Mouse (Mus musculus): ENCODE measurements around the gene Hpse2. TPM values are rescaled to one million over a fixed set of nuclear protein-coding genes. Genes with fewer than 3 reads are reported as not detected.

Gene Hpse2
- polyA plus RNA-seq, 1 experiment from 2014 or later, result 0.96 TPM

- Histone ChIP-seq H3K9me3 (replicated peaks; ENCODE audit: control insufficient read depth, low read length) (no peaks in the 10 kb centered on the region), H3K4me2 (ENCODE audit: low read depth, low read length) (peak within 1 kb of the TSS; percentile 84), H3K27ac (ENCODE audit: low read length) (peak within 1 kb of the TSS; percentile 96), H3K9ac (ENCODE audit: low read length) (peak within 1 kb of the TSS; percentile 83), H3K27me3 (ENCODE audit: control insufficient read depth, insufficient read depth, low read length) (no peaks in the 10 kb centered on the region), H3K4me1 (ENCODE audit: control insufficient read depth, insufficient read depth, low read length) (peaks cover 36% of the 10 kb centered on the region), H3K4me3 (ENCODE audit: low read length) (peak within 1 kb of the TSS; percentile 57), H3K36me3 (ENCODE audit: control insufficient read depth, insufficient read depth) (no peaks in the 10 kb centered on the region)
- 4% methylated on average over 22 of the region's 22 CpGs for WGBS
- peak; percentile 85 for ATAC-seq (replicated peaks; ENCODE audit: extremely low read depth, insufficient read depth, low FRiP score)
Observed at GRCm38 (mm10) chr19:42752363-42752931, 635.7 kb downstream of the Hpse2 start, which contains the start of gene Pyroxd2. Gene Pyroxd2 (minus strand): TSS chr19:42752775.

GRCm38 (mm10) chr19:42750196-42750595 lies 638.0 kb downstream of the Hpse2 start:
- no peaks in the 10 kb centered on the region for H3K9me3 ChIP-seq (replicated peaks; ENCODE audit: control insufficient read depth, low read length)
- no peak overlapping the region for H3K27ac ChIP-seq (ENCODE audit: low read length)
- no peak overlapping the region for H3K9ac ChIP-seq (ENCODE audit: low read length)
- H3K4me2 ChIP-seq (ENCODE audit: low read depth, low read length), result peak overlapping the region; percentile 40
- no peak for ATAC-seq (replicated peaks; ENCODE audit: extremely low read depth, insufficient read depth, low FRiP score)
- peaks cover 31% of the 10 kb centered on the region for H3K4me1 ChIP-seq (ENCODE audit: control insufficient read depth, insufficient read depth, low read length)
- WGBS, result 45% methylated on average over 11 of the region's 11 CpGs
- H3K4me3 ChIP-seq (ENCODE audit: low read length), result no peak overlapping the region
- H3K27me3 ChIP-seq (ENCODE audit: control insufficient read depth, insufficient read depth, low read length), result no peaks in the 10 kb centered on the region
- no peaks in the 10 kb centered on the region for H3K36me3 ChIP-seq (ENCODE audit: control insufficient read depth, insufficient read depth)

GRCm38 (mm10) chr19:42746702-42747101 lies 641.5 kb downstream of the Hpse2 start:
- Histone ChIP-seq H3K4me1 (ENCODE audit: control insufficient read depth, insufficient read depth, low read length) (peaks cover 16% of the 10 kb centered on the region), H3K9ac (ENCODE audit: low read length) (no peak overlapping the region), H3K4me3 (ENCODE audit: low read length) (no peak overlapping the region), H3K27ac (ENCODE audit: low read length) (no peak overlapping the region), H3K4me2 (ENCODE audit: low read depth, low read length) (no peak overlapping the region), H3K36me3 (ENCODE audit: control insufficient read depth, insufficient read depth) (no peaks in the 10 kb centered on the region), H3K27me3 (ENCODE audit: control insufficient read depth, insufficient read depth, low read length) (no peaks in the 10 kb centered on the region), H3K9me3 (replicated peaks; ENCODE audit: control insufficient read depth, low read length) (no peaks in the 10 kb centered on the region)
- no peak for ATAC-seq (replicated peaks; ENCODE audit: extremely low read depth, insufficient read depth, low FRiP score)
- 86% methylated on average over 8 of the region's 8 CpGs for WGBS

- H3K36me3 ChIP-seq (ENCODE audit: control insufficient read depth, insufficient read depth), result no peaks in the 10 kb centered on the region
- H3K9ac ChIP-seq (ENCODE audit: low read length), result no peak overlapping the region
- 73% methylated on average over 4 of the region's 4 CpGs for WGBS
- no peak overlapping the region for H3K27ac ChIP-seq (ENCODE audit: low read length)
- no peaks in the 10 kb centered on the region for H3K27me3 ChIP-seq (ENCODE audit: control insufficient read depth, insufficient read depth, low read length)
- no peak overlapping the region for H3K4me3 ChIP-seq (ENCODE audit: low read length)
- H3K4me2 ChIP-seq (ENCODE audit: low read depth, low read length), result no peak overlapping the region
- peaks cover 13% of the 10 kb centered on the region for H3K4me1 ChIP-seq (ENCODE audit: control insufficient read depth, insufficient read depth, low read length)
- ATAC-seq (replicated peaks; ENCODE audit: extremely low read depth, insufficient read depth, low FRiP score), result no peak
- H3K9me3 ChIP-seq (replicated peaks; ENCODE audit: control insufficient read depth, low read length), result no peaks in the 10 kb centered on the region
Observed at GRCm38 (mm10) chr19:42745869-42746224, 642.3 kb downstream of the Hpse2 start.

- no peak for ATAC-seq (replicated peaks; ENCODE audit: extremely low read depth, insufficient read depth, low FRiP score)
- Histone ChIP-seq H3K36me3 (ENCODE audit: control insufficient read depth, insufficient read depth) (no peaks in the 10 kb centered on the region), H3K4me1 (ENCODE audit: control insufficient read depth, insufficient read depth, low read length) (peaks cover 11% of the 10 kb centered on the region), H3K27ac (ENCODE audit: low read length) (no peak overlapping the region), H3K27me3 (ENCODE audit: control insufficient read depth, insufficient read depth, low read length) (no peaks in the 10 kb centered on the region), H3K4me3 (ENCODE audit: low read length) (no peak overlapping the region), H3K4me2 (ENCODE audit: low read depth, low read length) (no peak overlapping the region), H3K9me3 (replicated peaks; ENCODE audit: control insufficient read depth, low read length) (no peaks in the 10 kb centered on the region), H3K9ac (ENCODE audit: low read length) (no peak overlapping the region)
- WGBS, result 60% methylated on average over 9 of the region's 9 CpGs
Observed at GRCm38 (mm10) chr19:42745084-42745868, 642.9 kb downstream of the Hpse2 start.

GRCm38 (mm10) chr19:42744162-42744586 lies 644.0 kb downstream of the Hpse2 start:
- Histone ChIP-seq H3K4me1 (ENCODE audit: control insufficient read depth, insufficient read depth, low read length) (peaks cover 6% of the 10 kb centered on the region; the same call in 1 of the 2 replicates), H3K9ac (ENCODE audit: low read length) (no peak overlapping the region), H3K36me3 (ENCODE audit: control insufficient read depth, insufficient read depth) (no peaks in the 10 kb centered on the region), H3K4me2 (ENCODE audit: low read depth, low read length) (no peak overlapping the region), H3K27ac (ENCODE audit: low read length) (no peak overlapping the region), H3K4me3 (ENCODE audit: low read length) (no peak overlapping the region), H3K27me3 (ENCODE audit: control insufficient read depth, insufficient read depth, low read length) (no peaks in the 10 kb centered on the region), H3K9me3 (replicated peaks; ENCODE audit: control insufficient read depth, low read length) (no peaks in the 10 kb centered on the region)
- 11% methylated on average over 4 of the region's 4 CpGs for WGBS
- ATAC-seq (replicated peaks; ENCODE audit: extremely low read depth, insufficient read depth, low FRiP score), result peak; percentile 77; the same call in 1 of the 2 replicates

- Histone ChIP-seq H3K27ac (ENCODE audit: low read length) (no peak overlapping the region), H3K4me1 (ENCODE audit: control insufficient read depth, insufficient read depth, low read length) (peaks cover 6% of the 10 kb centered on the region; the same call in 1 of the 2 replicates), H3K4me2 (ENCODE audit: low read depth, low read length) (no peak overlapping the region), H3K9ac (ENCODE audit: low read length) (no peak overlapping the region), H3K36me3 (ENCODE audit: control insufficient read depth, insufficient read depth) (no peaks in the 10 kb centered on the region), H3K27me3 (ENCODE audit: control insufficient read depth, insufficient read depth, low read length) (no peaks in the 10 kb centered on the region), H3K4me3 (ENCODE audit: low read length) (no peak overlapping the region), H3K9me3 (replicated peaks; ENCODE audit: control insufficient read depth, low read length) (no peaks in the 10 kb centered on the region)
- ATAC-seq (replicated peaks; ENCODE audit: extremely low read depth, insufficient read depth, low FRiP score), result no peak
- WGBS, result 74% methylated on average over 16 of the region's 16 CpGs
Observed at GRCm38 (mm10) chr19:42743261-42743660, 644.9 kb downstream of the Hpse2 start.

- H3K4me3 ChIP-seq (ENCODE audit: low read length), result no peak overlapping the region
- 34% methylated on average over 14 of the region's 14 CpGs for WGBS
- no peaks in the 10 kb centered on the region for H3K36me3 ChIP-seq (ENCODE audit: control insufficient read depth, insufficient read depth)
Observed at GRCm38 (mm10) chr19:42741884-42742283, 646.3 kb downstream of the Hpse2 start.

GRCm38 (mm10) chr19:42740163-42740899 lies 647.8 kb downstream of the Hpse2 start:
- no peak overlapping the region for H3K4me3 ChIP-seq (ENCODE audit: low read length)
- peaks cover 6% of the 10 kb centered on the region; the same call in 1 of the 2 replicates for H3K4me1 ChIP-seq (ENCODE audit: control insufficient read depth, insufficient read depth, low read length)
- H3K4me2 ChIP-seq (ENCODE audit: low read depth, low read length), result no peak overlapping the region
- WGBS, result 83% methylated on average over 8 of the region's 8 CpGs
- ATAC-seq (replicated peaks; ENCODE audit: extremely low read depth, insufficient read depth, low FRiP score), result no peak
- H3K9ac ChIP-seq (ENCODE audit: low read length), result no peak overlapping the region
- no peaks in the 10 kb centered on the region for H3K36me3 ChIP-seq (ENCODE audit: control insufficient read depth, insufficient read depth)
- no peaks in the 10 kb centered on the region for H3K9me3 ChIP-seq (replicated peaks; ENCODE audit: control insufficient read depth, low read length)
- no peak overlapping the region for H3K27ac ChIP-seq (ENCODE audit: low read length)
- no peaks in the 10 kb centered on the region for H3K27me3 ChIP-seq (ENCODE audit: control insufficient read depth, insufficient read depth, low read length)

More at GRCm38 (mm10) chr19:42741884-42742283, 646.3 kb downstream of the Hpse2 start:
- Histone ChIP-seq H3K27me3 (ENCODE audit: control insufficient read depth, insufficient read depth, low read length) (no peaks in the 10 kb centered on the region), H3K27ac (ENCODE audit: low read length) (no peak overlapping the region), H3K4me2 (ENCODE audit: low read depth, low read length) (peak overlapping the region; percentile 27), H3K9ac (ENCODE audit: low read length) (no peak overlapping the region), H3K4me1 (ENCODE audit: control insufficient read depth, insufficient read depth, low read length) (peaks cover 6% of the 10 kb centered on the region; the same call in 1 of the 2 replicates), H3K9me3 (replicated peaks; ENCODE audit: control insufficient read depth, low read length) (no peaks in the 10 kb centered on the region)
- ATAC-seq (replicated peaks; ENCODE audit: extremely low read depth, insufficient read depth, low FRiP score), result no peak
